Mouse (Mus musculus): ENCODE measurements around the gene Mtmr12. TPM values are rescaled to one million over a fixed set of nuclear protein-coding genes. Genes with fewer than 3 reads are reported as not detected.

Mtmr12 gene
- polyA plus RNA-seq, 1 experiment: 32.0 TPM

DNA sequence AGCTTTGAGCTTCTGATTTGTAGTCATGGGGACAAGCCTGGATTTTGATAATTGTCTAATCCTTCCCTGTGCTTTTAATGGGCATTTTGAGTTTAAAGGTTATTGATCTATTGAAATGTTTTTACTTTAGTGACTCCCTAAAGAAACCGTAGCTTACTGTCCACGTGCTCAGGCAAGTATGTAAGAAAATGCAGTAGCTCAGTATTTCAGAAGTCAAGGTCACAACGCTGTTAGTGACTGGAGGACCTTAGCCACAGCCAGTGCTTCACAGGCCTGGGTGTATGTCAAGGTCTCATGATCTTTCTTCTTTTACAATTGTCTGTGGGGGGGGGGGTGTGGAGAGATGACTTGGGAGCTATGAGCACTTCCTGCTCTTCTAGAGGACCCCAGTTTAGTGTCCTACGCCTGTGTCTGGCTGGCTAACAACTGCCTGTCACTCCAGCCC, 42.4 kb downstream of the Mtmr12 start:
- Histone ChIP-seq H3K4me3 (ENCODE audit: low read depth, low read length) (no peak overlapping the region), H3K27ac (ENCODE audit: insufficient read depth, low read length) (no peak overlapping the region), H3K9me3 (replicated peaks; ENCODE audit: control insufficient read depth, insufficient read depth, low read length, poor library complexity, severe bottlenecking) (no peaks in the 10 kb centered on the region), H3K36me3 (ENCODE audit: control insufficient read depth, insufficient read depth, low read length, poor library complexity, severe bottlenecking) (peaks cover 13% of the 10 kb centered on the region; the same call in 1 of the 2 replicates), H3K4me1 (ENCODE audit: control insufficient read depth, insufficient read depth, low read length) (no peaks in the 10 kb centered on the region), H3K9ac (ENCODE audit: low read depth, poor library complexity, severe bottlenecking) (no peak overlapping the region), H3K27me3 (ENCODE audit: control insufficient read depth, insufficient read depth, low read length, poor library complexity, severe bottlenecking) (no peaks in the 10 kb centered on the region)
- TF ChIP-seq EP300 (IDR thresholded peaks at IDR 0.05; ENCODE audit: insufficient read depth, low read depth, low read length): no peak
- TF ChIP-seq CTCF (IDR thresholded peaks at IDR 0.05; ENCODE audit: low read depth, low read length): no peak

DNA sequence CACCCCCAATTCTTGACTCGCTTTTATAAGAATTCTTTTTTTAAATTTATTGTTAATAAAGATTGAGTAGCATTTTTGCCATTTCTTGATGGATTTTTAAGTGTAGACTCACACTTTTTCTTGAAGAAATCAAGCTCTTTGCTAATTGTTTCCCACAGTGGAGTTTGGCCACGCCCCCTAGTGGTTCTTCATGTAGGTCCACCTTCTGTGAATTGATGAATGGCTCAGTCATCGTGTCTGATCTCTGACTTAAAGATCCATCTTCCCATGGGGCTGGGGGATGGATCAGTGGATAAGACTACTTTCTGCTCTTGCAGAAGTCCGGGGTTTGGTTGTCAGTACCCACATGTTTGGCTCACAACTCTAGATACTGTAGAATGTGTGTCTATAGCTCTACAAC, 43.5 kb downstream of the Mtmr12 start:
- Histone ChIP-seq H3K9ac (ENCODE audit: low read depth, poor library complexity, severe bottlenecking) (no peak overlapping the region), H3K36me3 (ENCODE audit: control insufficient read depth, insufficient read depth, low read length, poor library complexity, severe bottlenecking) (peaks cover 13% of the 10 kb centered on the region; the same call in 1 of the 2 replicates)
- TF ChIP-seq POLR2A (IDR thresholded peaks at IDR 0.05; ENCODE audit: insufficient read depth, low read length) (no peak), EP300 (IDR thresholded peaks at IDR 0.05; ENCODE audit: insufficient read depth, low read depth, low read length) (no peak)

DNA sequence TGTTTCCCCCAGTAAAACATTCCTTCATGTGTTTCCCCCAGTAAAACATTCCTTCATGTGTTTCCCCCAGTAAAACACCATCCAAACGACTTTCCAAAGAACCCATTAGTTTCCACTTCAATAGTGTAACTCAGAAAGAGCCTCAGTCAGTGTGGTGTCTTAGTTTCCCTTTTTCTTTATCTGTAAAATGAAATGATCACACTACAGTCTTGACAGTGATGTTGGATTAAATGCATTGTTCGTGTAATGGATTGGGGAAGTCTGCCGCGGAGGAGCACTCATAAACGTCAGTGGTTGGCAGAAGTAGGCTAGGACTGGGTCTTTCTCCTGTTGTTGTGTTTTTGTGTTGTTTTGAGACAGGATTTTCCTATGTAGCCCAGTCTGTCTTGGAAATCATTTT, 45.5 kb downstream of the Mtmr12 start:
- Histone ChIP-seq H3K9me3 (replicated peaks; ENCODE audit: control insufficient read depth, insufficient read depth, low read length, poor library complexity, severe bottlenecking) (0 out of 2 replicates have a peak, but pooled peaks cover 4% of the 10 kb centered on the region), H3K4me3 (ENCODE audit: low read depth, low read length) (no peak overlapping the region), H3K9ac (ENCODE audit: low read depth, poor library complexity, severe bottlenecking) (no peak overlapping the region), H3K27ac (ENCODE audit: insufficient read depth, low read length) (no peak overlapping the region), H3K27me3 (ENCODE audit: control insufficient read depth, insufficient read depth, low read length, poor library complexity, severe bottlenecking) (no peaks in the 10 kb centered on the region), H3K4me1 (ENCODE audit: control insufficient read depth, insufficient read depth, low read length) (no peaks in the 10 kb centered on the region), H3K36me3 (ENCODE audit: control insufficient read depth, insufficient read depth, low read length, poor library complexity, severe bottlenecking) (peaks cover 9% of the 10 kb centered on the region; the same call in 1 of the 2 replicates)
- TF ChIP-seq POLR2A (IDR thresholded peaks at IDR 0.05; ENCODE audit: insufficient read depth, low read length) (no peak), EP300 (IDR thresholded peaks at IDR 0.05; ENCODE audit: insufficient read depth, low read depth, low read length) (no peak), CTCF (IDR thresholded peaks at IDR 0.05; ENCODE audit: low read depth, low read length) (no peak)

More for the DNA sequence above, 43.5 kb downstream of the Mtmr12 start:
- Histone ChIP-seq H3K27me3 (ENCODE audit: control insufficient read depth, insufficient read depth, low read length, poor library complexity, severe bottlenecking) (no peaks in the 10 kb centered on the region), H3K4me3 (ENCODE audit: low read depth, low read length) (no peak overlapping the region), H3K27ac (ENCODE audit: insufficient read depth, low read length) (no peak overlapping the region), H3K9me3 (replicated peaks; ENCODE audit: control insufficient read depth, insufficient read depth, low read length, poor library complexity, severe bottlenecking) (no peaks in the 10 kb centered on the region), H3K4me1 (ENCODE audit: control insufficient read depth, insufficient read depth, low read length) (no peaks in the 10 kb centered on the region)

DNA sequence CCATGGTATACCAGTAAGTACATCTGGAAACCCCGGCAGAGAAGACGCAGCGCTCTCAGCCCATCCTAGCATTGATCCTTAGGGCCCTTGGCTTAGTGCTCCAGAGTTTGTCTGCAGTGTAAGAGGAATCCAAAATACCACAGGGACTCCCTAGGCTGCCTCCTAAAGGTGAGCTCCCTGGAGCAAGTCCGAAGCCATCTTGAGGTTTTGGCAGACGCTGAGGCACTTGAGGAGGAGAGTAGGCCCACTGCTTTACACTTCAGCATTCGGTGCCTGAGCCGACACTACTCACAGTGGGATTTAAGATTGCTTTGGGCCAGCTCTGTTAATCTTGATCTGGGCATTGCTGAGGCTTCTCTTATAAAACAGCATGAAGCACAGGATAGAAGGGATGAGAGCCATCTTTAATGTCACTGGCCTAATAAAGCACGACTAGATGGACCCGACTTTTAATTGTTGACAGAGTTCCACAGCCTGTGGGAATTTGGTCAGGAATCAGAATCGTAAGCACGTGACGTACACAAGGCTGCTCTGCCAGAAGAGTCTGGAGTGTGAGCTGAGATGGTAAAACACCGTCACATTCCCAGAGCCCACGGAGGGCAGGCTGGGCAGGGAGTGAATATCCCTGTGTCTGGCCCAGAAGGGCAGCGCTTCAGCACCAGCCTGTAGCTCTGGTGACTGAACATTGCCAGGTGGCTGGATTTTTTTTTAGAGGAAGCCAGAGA, 46.8 kb downstream of the Mtmr12 start:
- Histone ChIP-seq H3K4me1 (ENCODE audit: control insufficient read depth, insufficient read depth, low read length) (no peaks in the 10 kb centered on the region), H3K27ac (ENCODE audit: insufficient read depth, low read length) (no peak overlapping the region), H3K36me3 (ENCODE audit: control insufficient read depth, insufficient read depth, low read length, poor library complexity, severe bottlenecking) (peaks cover 9% of the 10 kb centered on the region; the same call in 1 of the 2 replicates), H3K27me3 (ENCODE audit: control insufficient read depth, insufficient read depth, low read length, poor library complexity, severe bottlenecking) (no peaks in the 10 kb centered on the region), H3K9me3 (replicated peaks; ENCODE audit: control insufficient read depth, insufficient read depth, low read length, poor library complexity, severe bottlenecking) (peaks cover 8% of the 10 kb centered on the region; the same call in 1 of the 2 replicates), H3K9ac (ENCODE audit: low read depth, poor library complexity, severe bottlenecking) (no peak overlapping the region), H3K4me3 (ENCODE audit: low read depth, low read length) (no peak overlapping the region)
- TF ChIP-seq EP300 (IDR thresholded peaks at IDR 0.05; ENCODE audit: insufficient read depth, low read depth, low read length) (no peak), POLR2A (IDR thresholded peaks at IDR 0.05; ENCODE audit: insufficient read depth, low read length) (no peak), CTCF (IDR thresholded peaks at IDR 0.05; ENCODE audit: low read depth, low read length) (no peak)

DNA sequence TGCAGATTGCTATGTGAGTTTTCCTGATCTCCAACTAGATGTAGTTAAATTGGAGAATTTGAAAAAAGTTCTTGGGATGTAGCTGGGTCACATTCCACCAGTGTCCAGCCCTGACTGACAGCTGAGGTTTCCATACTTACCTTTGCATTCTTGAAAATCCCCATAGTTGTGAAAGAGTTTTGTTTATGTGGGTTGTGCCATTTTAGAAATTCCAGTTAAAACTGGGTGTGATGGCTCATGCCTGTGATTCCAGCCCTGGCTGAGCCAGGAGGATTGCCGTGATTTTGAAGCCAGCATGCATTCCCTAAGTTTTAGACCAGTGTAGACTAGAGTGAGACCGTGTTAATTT, 47.3 kb downstream of the Mtmr12 start:
- no peaks in the 10 kb centered on the region for H3K4me1 ChIP-seq (ENCODE audit: control insufficient read depth, insufficient read depth, low read length)
- H3K27ac ChIP-seq (ENCODE audit: insufficient read depth, low read length): no peak overlapping the region
- H3K9me3 ChIP-seq (replicated peaks; ENCODE audit: control insufficient read depth, insufficient read depth, low read length, poor library complexity, severe bottlenecking): peaks cover 8% of the 10 kb centered on the region; the same call in 1 of the 2 replicates
- no peak overlapping the region for H3K4me3 ChIP-seq (ENCODE audit: low read depth, low read length)
- H3K36me3 ChIP-seq (ENCODE audit: control insufficient read depth, insufficient read depth, low read length, poor library complexity, severe bottlenecking): peaks cover 9% of the 10 kb centered on the region; the same call in 1 of the 2 replicates
- no peak overlapping the region for H3K9ac ChIP-seq (ENCODE audit: low read depth, poor library complexity, severe bottlenecking)
- no peaks in the 10 kb centered on the region for H3K27me3 ChIP-seq (ENCODE audit: control insufficient read depth, insufficient read depth, low read length, poor library complexity, severe bottlenecking)
- no peak for TF ChIP-seq CTCF (IDR thresholded peaks at IDR 0.05; ENCODE audit: low read depth, low read length)
- TF ChIP-seq EP300 (IDR thresholded peaks at IDR 0.05; ENCODE audit: insufficient read depth, low read depth, low read length): no peak
- no peak for TF ChIP-seq POLR2A (IDR thresholded peaks at IDR 0.05; ENCODE audit: insufficient read depth, low read length)

DNA sequence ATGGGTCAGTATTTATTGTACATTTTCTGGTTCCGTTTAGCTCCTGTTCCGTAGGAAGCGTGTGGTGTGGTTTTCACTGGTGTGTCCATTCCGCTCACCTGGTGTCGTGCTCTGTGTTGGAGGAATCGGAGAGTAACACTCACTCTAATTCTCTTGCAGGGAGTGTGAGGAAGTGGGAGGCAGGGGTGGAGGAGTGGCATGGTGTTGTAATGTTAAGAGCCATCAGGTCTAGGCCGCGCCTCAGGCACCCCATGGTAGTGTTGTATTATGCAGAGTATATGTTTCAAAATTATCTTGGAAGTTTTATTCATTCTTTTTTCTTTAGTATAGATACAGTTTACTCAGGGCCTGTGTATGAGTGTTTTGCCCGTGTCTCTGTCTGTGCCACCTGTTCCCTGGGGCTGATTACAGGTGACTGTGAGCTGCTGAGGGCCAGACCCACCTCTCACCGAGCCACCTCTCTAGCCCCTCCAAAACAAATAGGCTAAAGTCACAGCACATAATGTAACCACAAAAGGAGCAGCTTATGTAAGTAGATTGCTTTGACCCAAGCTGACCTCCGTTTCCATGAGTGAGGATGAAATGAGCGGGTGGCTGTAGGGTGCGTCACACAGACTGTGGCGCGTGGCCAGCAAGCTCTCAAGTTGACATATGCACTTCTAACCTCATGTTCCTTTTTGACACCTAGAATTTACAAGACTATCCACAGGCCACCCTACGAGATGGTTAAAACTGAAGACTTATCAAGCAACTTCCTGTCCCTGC, 53.1 kb downstream of the Mtmr12 start:
- Histone ChIP-seq H3K4me3 (ENCODE audit: low read depth, low read length) (no peak overlapping the region), H3K4me1 (ENCODE audit: control insufficient read depth, insufficient read depth, low read length) (no peaks in the 10 kb centered on the region), H3K36me3 (ENCODE audit: control insufficient read depth, insufficient read depth, low read length, poor library complexity, severe bottlenecking) (peaks cover 15% of the 10 kb centered on the region), H3K9ac (ENCODE audit: low read depth, poor library complexity, severe bottlenecking) (no peak overlapping the region), H3K27ac (ENCODE audit: insufficient read depth, low read length) (no peak overlapping the region), H3K27me3 (ENCODE audit: control insufficient read depth, insufficient read depth, low read length, poor library complexity, severe bottlenecking) (no peaks in the 10 kb centered on the region), H3K9me3 (replicated peaks; ENCODE audit: control insufficient read depth, insufficient read depth, low read length, poor library complexity, severe bottlenecking) (peaks cover 8% of the 10 kb centered on the region; the same call in 1 of the 2 replicates)
- TF ChIP-seq POLR2A (IDR thresholded peaks at IDR 0.05; ENCODE audit: insufficient read depth, low read length): no peak
- no peak for TF ChIP-seq EP300 (IDR thresholded peaks at IDR 0.05; ENCODE audit: insufficient read depth, low read depth, low read length)
- TF ChIP-seq CTCF (IDR thresholded peaks at IDR 0.05; ENCODE audit: low read depth, low read length): no peak
